Mouse (Mus musculus) adrenal gland, adult (tissue): ENCODE data around the gene Gm20388.

Experiments
- DNase-seq, 2 experiments: peaks; one replicate each; pipeline ENCODE4 v3.0.0; 2022 to 2023; ENCODE audit warnings: low spot score in 1 of 2; ENCODE audit not compliant: inconsistent age in 2 of 2

The Gm20388 gene

DNA sequence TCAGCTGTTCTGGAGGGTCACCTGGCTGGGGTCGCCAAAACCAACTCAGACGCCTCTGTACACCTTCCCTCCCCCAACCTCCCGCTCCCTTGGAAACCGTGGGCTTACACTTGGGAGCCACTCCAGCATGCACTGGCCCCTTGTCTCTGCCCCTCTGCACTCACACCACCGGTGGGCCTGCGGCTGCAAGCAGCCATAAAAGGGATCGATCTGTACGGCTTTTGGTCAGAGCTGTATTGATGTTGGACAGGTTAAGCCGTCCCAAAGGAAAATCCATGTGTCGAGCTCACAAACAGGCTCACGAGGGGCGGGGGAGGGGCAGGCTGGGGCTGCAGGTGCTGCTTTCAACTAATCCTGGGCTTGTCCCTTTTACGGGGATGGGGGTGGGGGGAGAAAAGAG lies 632.4 kb downstream of the Gm20388 start:
- no peak for DNase-seq

DNA sequence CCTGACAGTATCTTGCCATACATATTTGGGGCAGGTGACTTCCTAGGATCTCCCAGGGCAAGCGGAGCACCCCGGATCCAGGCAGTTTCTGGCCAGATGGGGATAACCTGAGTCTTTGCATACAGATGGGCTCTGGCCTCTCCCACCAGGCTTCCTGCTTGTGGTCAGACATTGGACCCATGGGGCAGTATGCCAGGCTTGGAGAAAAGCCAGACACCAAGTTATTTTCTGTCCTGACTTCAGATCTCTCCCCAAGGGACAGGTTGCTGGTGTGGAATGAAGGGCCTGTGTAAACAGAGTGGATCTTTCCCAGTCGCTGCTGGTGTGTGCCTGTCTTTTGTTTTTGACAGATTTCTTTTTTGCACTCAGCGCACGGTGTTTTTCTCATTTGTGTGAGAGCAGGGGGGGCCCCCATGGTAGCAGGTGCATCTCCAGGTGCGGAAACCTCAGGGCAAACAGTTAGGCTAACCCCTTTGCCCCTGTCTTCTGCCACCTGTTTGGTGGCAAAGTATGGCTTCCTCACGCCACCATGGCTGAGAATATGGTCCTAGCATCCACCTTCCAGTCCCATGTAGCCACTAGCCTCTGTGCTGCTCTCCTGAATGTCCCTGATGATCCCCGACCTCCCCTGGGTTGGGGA lies 632.9 kb downstream of the Gm20388 start:
- DNase-seq = peak in 1 of 2 experiments; percentile 84

DNA sequence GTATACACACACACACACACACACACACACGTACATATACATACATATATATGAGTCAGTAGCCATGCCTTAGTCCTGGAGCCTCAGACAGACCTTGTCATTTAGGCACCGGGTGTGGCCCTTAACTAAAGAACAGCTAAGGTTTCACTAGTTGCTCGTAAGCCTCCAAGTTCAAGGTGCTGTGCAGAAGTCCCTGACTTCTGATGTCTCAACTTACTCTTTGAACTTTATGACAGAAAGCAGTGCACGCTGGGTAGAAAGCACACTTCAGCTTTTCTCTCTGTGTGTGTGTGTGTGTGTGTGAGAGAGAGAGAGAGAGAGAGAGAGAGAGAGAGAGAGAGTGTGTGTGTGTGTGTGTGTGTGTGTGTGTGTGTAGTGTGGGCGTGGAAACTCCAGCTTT lies 633.5 kb downstream of the Gm20388 start:
- DNase-seq = peak in 1 of 2 experiments; percentile 58

DNA sequence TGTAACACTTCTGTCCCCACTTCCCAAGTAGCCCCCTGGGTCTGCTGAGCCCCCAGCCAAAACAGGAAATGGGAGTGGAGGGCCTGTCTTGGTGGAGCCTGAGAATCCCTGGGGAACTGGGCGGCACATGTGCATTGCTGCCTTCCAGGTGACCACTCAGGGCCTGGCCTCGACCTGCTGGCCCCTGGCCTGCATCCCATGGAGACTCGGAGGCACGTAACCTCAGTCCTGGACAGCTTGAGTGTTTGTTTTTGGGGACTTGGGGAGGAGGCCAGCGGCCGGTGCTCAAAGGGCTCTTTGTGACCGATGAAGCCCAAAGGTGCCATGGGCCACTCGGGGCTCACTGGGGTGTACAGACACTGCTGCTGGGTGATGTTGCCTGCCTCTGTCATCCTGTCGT lies 636.9 kb downstream of the Gm20388 start:
- DNase-seq = no peak

DNA sequence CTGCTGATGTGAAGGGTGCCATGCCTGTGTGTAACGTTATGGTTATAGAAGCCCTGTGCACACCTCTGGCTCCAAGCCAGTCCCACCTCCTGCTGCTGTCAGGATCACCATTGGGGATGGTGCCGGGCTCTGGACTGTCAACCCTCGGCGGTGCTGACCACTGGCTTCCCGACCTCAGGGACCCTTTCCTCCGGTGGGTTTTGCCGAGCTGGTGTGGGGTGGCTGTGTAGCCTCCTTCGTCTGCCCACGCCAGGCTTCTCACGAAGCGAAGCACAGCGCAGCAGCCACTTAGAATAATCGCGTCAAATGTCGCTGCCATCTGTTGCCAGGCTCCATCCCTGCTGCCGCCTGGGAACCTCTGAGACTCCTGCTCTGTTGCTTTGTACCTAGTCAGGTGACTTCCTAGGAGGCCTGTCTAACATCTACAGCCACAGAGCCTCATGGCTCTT lies 637.7 kb downstream of the Gm20388 start:
- no peak for DNase-seq

DNA sequence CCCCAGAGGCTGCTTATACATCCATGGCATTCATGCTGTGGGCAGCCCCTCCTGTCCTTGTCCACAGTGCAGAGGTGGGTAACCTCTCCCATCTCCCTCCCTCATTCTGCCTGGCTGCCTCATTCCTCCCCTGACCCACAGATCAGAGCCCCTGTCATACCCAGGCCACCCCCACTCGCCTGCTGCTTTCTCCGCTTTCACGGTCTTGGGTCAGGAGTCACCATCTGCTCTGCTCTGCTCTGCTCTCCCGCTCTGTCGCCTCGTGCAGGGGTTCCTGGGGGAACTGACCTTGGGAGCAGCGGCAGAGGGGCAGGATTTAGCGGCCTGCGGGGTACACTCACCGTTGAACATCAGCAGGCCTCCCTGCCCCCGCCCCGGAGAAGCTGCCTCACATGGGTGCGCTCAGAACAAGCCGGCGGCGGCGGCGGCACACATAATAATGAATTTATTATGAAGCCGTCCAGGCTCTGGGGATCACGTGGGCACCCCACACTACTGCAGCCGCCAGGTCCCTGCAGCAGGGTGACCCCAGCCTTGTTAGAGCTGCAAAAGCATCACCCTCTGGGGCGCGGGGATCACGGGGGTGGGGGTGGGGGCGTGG lies 638.8 kb downstream of the Gm20388 start:
- DNase-seq = peak in 1 of 2 experiments; percentile 58

DNA sequence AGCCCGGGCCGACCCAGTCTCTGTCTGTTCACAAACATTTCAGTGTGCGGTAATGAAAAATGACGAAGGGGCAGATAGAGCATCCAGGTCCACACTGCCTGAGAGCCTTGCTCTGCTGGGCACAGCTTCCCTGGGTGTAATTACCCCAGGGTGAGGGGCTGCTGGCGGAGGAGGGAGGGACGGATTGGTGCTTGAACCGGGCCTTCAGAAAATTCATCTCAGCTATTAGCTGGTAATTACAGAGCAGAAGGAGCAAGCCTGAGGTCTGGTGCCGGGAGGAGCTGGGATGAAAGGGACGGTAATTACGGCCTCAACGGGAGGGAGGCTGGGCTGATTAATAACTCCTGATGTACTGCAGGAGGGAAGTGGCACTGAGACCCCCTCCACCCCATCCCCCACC lies 639.3 kb downstream of the Gm20388 start:
- DNase-seq = no peak

DNA sequence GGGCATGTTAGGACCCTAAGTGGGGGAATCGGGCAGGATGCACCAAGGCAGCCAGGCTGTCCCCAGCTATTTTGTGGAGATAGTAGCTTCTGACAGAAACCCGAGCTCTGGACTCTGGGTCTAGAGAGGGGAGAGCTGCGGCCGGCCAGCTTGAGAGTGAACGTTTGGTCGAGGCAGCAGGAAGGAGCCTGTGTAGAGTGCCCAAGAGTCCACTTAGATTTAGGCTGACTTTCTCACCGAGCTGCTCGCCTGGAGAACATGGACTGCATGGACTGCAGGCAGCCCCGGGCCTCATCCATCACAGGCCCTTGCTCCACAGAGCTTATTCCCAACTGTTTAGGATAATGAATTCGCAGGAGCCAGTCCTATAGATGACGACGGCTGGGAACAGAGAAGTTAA lies 639.8 kb downstream of the Gm20388 start:
- DNase-seq = no peak

DNA sequence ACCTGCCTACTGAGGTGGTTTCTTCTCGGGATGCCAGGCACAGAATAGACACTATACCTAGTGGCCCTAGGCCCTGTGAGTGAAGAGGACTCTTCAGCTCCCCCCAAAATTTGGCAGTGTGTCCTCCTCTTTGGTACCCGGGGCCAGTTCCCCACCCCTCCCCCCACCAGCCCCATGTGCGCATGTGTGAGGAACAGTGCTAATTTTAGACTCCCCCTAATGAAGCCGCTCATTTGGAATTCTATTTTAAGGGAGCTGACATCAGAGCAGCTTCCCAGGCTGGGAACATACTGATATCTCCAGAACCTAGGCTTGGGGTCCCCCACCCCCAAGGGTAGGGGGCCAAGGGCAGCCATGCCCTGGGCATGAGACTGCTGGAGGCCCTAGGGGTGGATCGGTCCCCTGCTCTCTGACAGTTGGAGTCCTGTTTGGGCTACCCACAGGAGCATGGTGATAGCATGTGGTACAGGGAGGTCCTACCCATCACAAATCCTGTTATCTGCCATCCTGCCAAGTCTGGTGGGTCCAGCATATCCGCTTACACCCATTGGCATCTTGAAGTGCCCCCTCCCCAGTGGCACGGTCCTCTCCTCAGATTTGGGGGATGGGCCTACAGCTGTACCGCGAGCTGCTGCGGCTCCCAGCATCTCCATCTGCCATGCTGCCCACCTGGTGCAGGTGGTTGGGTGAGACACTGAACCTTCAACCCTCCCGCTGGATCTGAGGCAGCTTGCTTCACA lies 640.5 kb downstream of the Gm20388 start:
- no peak for DNase-seq

DNA sequence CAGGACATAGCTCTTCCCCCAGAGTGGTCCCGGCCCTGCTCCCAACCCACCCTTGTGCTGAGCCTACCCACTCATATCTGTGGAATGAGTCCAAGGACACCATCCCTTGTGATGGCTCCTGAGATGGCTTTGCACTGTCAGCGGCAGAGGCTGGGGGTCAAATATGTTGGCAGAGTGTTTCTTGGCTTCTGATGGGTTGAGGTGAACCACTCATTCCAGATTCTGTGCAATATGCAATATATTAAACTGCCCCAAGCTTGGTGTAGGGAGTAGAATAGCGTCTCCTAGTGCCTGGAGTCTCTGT lies 641.0 kb downstream of the Gm20388 start:
- DNase-seq = peak; percentile 74 to 83

DNA sequence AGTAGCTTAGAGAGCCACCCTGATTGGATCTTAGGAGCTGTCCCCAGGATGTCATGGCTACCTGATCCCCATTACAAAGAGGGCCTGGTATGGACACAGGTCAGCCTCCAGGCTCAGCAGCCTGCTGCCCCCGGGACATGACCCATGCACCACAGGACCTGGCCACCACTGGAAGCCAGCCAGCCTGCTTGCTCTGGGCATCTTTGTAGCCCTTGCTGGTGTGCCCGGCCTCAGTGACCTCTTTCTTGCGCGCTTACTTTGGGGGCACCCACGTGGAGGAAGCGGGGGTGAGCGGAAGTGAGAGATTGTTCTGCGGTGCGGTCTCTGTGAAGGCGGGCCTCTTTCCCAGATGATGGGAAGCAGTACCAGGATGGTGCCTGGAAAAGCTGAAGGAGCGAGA lies 641.9 kb downstream of the Gm20388 start:
- DNase-seq = no peak

DNA sequence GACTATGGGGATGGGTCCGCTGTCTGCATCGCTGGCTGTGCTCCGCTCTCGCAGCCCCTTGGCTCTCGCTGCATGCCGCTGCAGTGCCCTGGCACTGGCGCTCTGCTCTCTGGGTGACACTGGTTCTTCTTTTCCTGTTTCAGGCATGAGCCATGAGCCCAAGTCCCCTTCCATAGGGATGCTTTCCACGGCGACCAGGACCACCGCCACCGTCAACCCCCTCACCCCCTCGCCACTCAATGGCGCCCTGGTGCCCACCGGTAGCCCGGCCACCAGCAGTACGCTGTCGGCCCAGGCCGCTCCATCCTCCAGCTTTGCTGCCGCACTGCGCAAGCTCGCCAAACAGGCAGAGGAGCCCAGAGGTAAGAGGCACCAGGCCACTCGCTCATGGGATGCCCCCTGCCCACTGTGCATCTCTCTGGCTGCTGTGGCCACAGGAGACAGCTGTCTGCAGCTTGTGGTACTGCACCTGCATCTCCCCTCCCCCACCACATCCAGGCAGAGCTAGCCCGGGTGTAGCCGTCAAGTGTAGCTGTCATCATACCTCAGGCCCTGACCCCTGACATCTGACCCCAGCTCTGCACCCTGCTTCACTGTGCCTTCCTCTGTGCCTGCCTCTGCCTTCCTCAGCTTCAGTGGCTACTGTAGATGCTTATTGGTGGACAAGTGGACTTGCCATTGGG lies 642.9 kb downstream of the Gm20388 start:
- DNase-seq = no peak

DNA sequence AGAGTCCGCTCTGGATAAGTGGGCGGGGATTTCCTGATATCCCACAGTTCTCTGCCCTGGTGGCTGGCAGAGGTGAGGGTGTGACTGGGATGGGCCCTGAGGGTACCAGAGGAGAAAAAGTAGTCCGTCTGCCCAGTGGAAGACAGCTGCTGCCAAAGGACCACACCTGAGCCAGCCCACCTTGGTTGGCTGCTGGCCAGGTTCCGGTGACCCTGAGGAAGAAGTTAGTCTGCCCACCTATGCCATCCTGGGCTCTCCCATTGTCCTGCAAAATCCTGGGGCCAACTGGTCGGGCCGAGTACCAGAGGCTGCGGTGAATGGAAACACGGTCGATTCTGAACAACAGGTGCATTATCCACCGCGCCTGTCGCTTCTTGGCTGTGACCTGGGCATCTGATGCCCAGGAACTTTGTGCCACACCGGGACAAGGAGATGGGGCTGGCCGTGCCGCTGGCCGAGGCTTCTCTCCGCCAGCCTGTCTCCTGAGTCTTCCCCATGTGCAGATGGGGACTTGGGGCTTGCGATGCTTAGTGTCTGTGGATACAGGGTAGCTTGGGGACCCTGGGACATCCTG lies 643.9 kb downstream of the Gm20388 start:
- DNase-seq = no peak

DNA sequence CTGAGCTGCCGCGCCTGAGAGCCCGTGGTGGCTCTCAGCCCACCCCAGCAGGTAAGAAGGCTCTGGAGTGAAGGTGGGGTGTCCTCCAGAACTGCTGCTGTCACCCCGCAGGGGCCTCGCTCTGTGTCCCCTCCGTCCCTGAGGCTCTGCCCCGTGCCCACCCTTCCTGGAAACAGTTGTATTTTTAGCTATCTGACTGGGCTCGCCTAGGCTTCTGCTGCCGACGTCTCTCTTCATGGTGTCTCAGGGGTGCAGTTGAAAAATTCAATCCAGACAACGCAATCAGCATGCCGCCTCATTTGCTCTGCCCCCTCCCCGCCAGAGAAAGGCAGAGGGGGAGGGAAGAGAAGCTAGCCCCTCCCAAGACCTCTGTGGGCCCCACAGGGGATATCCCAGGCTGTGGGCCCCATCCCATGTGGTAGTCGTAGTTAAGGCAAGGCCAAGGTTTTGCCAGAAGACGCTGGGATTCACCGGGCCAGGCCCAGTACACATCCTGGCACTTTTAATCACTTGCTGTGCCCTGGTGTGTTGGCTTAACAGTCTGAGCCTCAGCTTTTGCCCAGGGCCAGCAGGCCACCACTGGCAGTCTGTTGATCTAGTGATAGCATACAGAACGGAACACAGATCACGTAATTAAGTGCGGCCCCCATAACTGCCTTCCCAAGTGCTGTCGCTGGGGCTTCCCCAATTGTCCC lies 645.7 kb downstream of the Gm20388 start:
- no peak for DNase-seq

DNA sequence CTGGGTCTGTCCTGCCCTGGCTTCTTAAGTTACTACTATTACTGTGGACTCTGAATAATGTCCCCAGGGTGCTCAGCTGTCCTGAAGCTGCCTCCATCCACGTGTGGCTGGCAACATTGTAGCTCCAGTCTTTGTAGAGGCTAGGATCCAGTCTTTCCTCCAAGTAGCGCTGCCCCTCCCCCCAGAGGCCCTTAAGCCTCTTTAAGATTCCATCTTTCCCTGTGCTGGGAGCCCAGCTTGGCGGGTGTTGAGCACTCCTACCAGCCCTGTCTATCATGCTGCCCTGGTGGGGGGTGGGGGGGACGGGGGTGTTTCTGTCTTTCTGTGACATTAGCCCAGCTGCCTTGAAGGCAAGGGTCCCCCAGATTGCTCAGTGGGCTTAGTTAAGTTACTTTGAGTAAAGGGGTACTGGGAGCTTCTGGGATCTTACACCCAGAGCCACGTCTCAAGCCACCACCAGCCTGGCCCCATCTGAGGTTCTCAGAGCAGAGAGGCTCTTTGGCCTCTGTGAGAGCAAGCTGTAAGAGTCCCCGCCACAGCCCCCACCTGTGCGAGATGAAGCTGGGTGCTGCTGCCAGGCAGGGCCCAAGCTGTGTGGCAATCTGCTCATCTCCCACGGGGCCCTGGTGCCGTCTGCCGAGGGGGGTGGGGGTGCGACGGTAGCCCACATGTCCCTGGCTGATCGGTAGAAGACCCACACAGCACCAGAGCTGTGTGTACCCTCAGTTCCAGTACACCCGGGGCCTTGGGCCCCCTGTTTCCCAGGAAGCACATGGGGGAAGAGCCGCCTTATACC lies 646.7 kb downstream of the Gm20388 start:
- no peak for DNase-seq

DNA sequence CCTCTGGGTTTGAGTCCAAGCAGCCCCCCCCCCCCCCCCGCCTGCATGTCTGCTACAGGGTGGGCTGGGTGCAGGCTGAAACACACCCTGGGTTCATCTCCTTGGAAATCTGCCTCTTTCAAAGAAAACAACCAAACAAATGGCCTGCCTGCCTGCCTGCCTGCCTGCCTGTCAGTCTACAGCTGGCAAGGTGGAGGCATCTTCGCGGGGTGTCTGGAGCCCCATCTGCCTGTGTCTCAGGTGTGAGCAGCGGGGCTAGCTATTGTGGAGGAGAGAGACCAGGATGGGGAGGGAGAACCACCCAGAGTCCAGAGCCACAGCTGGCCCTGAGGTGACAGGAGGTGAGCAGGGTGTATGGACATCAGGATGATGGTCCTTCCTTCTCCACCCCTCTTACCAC lies 647.5 kb downstream of the Gm20388 start:
- DNase-seq = no peak

DNA sequence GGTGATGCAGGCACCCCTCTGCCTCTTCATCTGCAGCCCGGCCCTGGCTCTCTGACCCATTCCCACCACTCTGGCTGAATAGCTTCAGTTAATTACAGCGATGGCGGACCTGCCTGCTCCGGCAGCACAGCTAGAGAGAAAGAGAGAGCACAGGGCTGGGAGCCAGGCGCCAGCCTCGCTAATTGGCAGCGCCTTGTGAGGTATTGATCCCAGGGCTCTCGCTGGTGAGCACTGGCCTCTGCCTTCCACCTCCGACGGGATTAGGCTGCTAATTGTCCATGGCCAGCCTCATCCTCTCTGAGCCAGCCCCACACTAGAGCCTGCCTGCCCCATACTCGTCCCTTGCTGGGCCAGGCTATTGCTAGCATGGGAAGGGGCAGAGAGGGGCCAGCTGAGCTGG lies 649.0 kb downstream of the Gm20388 start:
- DNase-seq = no peak

DNA sequence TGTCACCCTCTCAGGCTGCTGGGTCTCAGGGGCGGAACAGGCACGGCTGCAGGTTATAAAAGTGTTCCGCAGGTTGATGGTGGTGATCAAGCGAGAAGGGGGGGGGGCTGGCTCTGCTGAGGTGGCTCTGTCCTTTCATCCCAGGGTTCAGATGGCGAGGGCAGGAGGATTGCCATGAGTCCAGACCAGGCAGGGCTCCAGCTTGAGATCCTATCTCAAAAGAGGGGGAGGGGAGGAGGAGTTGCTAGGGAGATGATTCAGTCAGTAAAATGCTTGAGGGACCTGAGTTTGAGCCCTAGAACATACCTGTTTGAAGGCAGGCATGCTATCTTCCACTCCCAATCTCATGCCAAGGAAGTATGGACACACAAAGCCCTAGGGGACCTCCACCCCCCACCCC lies 649.9 kb downstream of the Gm20388 start:
- DNase-seq = no peak

DNA sequence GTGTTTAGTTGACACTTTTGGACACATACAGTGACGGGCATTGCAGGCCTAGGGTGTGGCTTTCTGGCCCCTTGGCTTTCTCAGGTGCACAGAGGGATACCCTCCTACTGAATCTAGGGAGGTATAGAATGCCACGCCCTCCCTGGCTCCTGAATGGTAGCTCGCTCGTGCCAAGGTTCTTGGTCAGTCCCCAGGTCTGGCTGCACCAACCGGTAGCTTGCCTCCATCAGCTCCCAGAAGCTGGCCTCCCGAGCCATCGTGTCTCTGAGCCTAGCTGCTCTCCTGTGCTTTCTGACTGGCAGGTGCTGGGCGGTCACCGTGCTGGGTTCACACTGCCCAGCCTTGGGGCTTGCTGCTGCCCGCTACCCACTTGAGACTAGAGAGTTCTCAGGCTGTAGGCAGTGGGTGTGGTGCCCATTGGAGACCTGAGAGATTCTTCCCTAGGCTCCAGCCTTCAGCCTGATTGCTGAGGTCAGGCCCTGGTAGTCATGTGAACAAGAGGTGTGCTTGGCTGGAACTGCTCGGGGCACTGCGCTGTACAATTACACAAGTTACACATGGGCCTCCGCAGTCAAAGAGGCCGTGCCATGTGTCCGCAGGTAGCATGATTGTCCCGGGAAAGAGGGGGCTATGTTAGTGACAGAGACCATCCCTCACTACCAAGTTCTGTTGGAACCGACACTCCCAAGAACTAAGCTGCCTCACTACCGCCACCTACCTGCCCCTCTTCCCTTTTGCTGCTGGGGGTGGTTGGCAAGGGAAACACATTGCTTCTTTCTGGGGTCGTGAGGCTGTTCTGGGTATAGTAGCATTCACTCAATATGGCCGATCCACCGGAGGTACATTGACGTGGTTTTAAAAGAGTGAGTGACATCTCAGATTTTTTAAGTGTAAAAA lies 651.1 kb downstream of the Gm20388 start:
- no peak for DNase-seq
